Comparison of ENCODE assay signal across 9 mouse cellular contexts in the genomic region with DNA sequence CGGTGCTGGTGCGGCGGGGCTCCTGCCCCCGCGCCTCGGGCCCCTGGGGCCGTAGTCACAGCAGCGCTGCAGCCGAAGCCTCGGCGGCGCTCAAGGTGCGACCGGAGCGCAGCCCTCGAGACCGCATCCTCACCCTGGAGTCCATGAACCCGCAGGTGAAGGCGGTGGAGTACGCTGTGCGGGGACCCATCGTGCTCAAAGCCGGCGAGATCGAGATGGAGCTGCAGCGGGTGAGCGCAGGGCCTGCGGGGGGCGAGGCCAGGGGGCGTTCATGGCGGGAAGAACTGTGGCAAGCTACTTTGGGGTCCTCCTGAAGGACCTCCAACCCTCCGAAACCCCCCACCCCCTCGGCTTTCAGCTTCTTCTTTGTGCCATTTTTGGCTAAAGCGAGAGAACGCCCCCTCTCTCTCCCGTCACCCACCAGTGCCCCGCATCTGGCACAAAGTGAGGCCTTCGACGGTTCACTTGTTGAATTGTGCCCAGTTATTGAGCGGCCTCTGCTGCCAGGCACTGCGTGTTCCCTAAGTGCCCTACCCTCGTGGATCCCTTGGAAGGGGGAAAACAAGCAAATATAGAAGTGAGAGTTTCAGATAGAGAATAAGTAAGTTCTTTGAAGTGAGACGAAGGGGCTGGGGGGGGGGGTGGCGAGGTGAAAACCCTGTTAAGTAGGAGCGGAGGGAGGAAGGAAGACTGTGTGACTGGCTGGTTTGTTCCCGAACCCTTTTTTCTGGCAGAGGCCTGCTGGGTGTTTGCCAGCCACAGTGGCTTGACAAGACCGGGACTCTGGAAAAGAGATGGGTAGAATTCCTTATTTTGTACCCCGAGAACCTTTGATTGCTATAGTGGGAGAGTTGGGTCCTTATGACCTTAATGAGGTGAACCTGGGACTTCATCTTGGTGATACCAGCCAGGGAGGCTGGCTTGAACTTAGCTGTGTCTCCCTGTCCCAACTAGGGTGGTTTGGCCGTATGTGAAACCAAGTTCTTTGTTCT. TPM values are rescaled to one million over a fixed set of nuclear protein-coding genes. Genes with fewer than 3 reads are reported as not detected.
DNase-seq lines count a peak whose midpoint lies in the region; ATAC-seq and TF ChIP-seq lines count a peak whose summit lies in the region.
"Had no signal": no experiment of that assay in that cellular context is flagged by ENCODE, and none has a peak within 500 bp of the region (broad histone marks: within the 10 kb centered on the region; RNA-seq: fewer than 3 reads in every experiment).

No protein-coding gene starts in this region.

- DNase-seq in frontal cortex, postnatal 25 days (ENCODE audit: low spot score in 2 of 2), result no peak
- DNase-seq in embryo, embryonic 11.5 days (ENCODE audit: low read depth, low spot score), result peak; percentile 17
- DNase-seq in hindbrain, embryonic 14.5 days (ENCODE audit: low spot score), result peak; percentile 42
- DNase-seq in limb, embryonic 10.5 days (ENCODE audit: low spot score), result peak; percentile 66
- DNase-seq in natural killer cell, adult 2 months (ENCODE audit: low spot score in 2 of 2), result no peak

- WGBS in hindbrain, embryonic 14.5 days, result 7% methylated on average over 49 of the region's 49 CpGs
- WGBS in limb, embryonic 10.5 days, result 8% methylated on average over 49 of the region's 49 CpGs
- 8% methylated on average over 48 of the region's 49 CpGs for WGBS in neural tube, embryonic 13.5 days

- H3K9me3 ChIP-seq in E14TG2a.4 (ENCODE audit: low read length), result no peaks in the 10 kb centered on the region
- H3K9me3 ChIP-seq in hindbrain, embryonic 14.5 days (ENCODE audit: control insufficient read depth, low read length), result no peaks in the 10 kb centered on the region
- H3K9me3 ChIP-seq in limb, embryonic 10.5 days (replicated peaks), result no peaks in the 10 kb centered on the region
- H3K9me3 ChIP-seq in neural tube, embryonic 13.5 days, result no peaks in the 10 kb centered on the region
- H3K9me3 ChIP-seq: G1E had no signal

- peak overlapping the region; percentile 73 for H3K27ac ChIP-seq in hindbrain, embryonic 14.5 days
- peak overlapping the region; percentile 87 for H3K27ac ChIP-seq in limb, embryonic 10.5 days
- peak overlapping the region; percentile 75 for H3K27ac ChIP-seq in neural tube, embryonic 13.5 days (replicated peaks)

- peaks cover 83% of the 10 kb centered on the region for H3K4me1 ChIP-seq in E14TG2a.4 (replicated peaks; ENCODE audit: low read depth, low read length)
- H3K4me1 ChIP-seq in hindbrain, embryonic 14.5 days (replicated peaks; ENCODE audit: control insufficient read depth, insufficient read depth, low read length), result peaks cover 15% of the 10 kb centered on the region
- peaks cover 32% of the 10 kb centered on the region for H3K4me1 ChIP-seq in limb, embryonic 10.5 days
- H3K4me1 ChIP-seq in neural tube, embryonic 13.5 days (replicated peaks), result peaks cover 31% of the 10 kb centered on the region

- no peak for TF ChIP-seq CTCF in E14TG2a.4 (conservative IDR thresholded peaks at IDR 0.05; ENCODE audit: low read length)

- peaks cover 36% of the 10 kb centered on the region for H3K36me3 ChIP-seq in E14TG2a.4 (ENCODE audit: insufficient read depth, low read length)
- H3K36me3 ChIP-seq in hindbrain, embryonic 14.5 days (replicated peaks; ENCODE audit: control insufficient read depth, insufficient read depth), result peaks cover 8% of the 10 kb centered on the region
- peaks cover 21% of the 10 kb centered on the region for H3K36me3 ChIP-seq in limb, embryonic 10.5 days
- peaks cover 11% of the 10 kb centered on the region; the same call in 1 of the 2 replicates for H3K36me3 ChIP-seq in neural tube, embryonic 13.5 days
- H3K36me3 ChIP-seq: G1E had no signal

- no peaks in the 10 kb centered on the region for H3K27me3 ChIP-seq in E14TG2a.4 (ENCODE audit: insufficient read depth, low read length)
- no peaks in the 10 kb centered on the region for H3K27me3 ChIP-seq in hindbrain, embryonic 14.5 days (ENCODE audit: control insufficient read depth, insufficient read depth, low read length)
- H3K27me3 ChIP-seq in limb, embryonic 10.5 days (ENCODE audit: low read depth, poor library complexity, severe bottlenecking), result no peaks in the 10 kb centered on the region
- H3K27me3 ChIP-seq in neural tube, embryonic 13.5 days, result no peaks in the 10 kb centered on the region

- ATAC-seq in frontal cortex, adult (ENCODE audit: low TSS enrichment), result peak; percentile 17; the same call in 1 of the 2 replicates
- ATAC-seq in hindbrain, embryonic 14.5 days (ENCODE audit: low FRiP score), result peak; percentile 41; the same call in 1 of the 2 replicates
- peak; percentile 60 for ATAC-seq in neural tube, embryonic 13.5 days (ENCODE audit: low read depth)

- peak overlapping the region; percentile 96 for H3K4me3 ChIP-seq in E14TG2a.4 (replicated peaks; ENCODE audit: low read length)
- peak overlapping the region; percentile 95 for H3K4me3 ChIP-seq in hindbrain, embryonic 14.5 days (replicated peaks; ENCODE audit: low read length)
- H3K4me3 ChIP-seq in limb, embryonic 10.5 days, result peak overlapping the region; percentile 77
- peak overlapping the region; percentile 90 for H3K4me3 ChIP-seq in neural tube, embryonic 13.5 days

- peak overlapping the region; percentile 90 for H3K9ac ChIP-seq in hindbrain, embryonic 14.5 days
- peak overlapping the region; percentile 91 for H3K9ac ChIP-seq in neural tube, embryonic 13.5 days

- H3K4me2 ChIP-seq in hindbrain, embryonic 14.5 days (replicated peaks), result peak overlapping the region; percentile 92
- peak overlapping the region; percentile 89 for H3K4me2 ChIP-seq in neural tube, embryonic 13.5 days

RNA-seq across cellular contexts. Expression of a gene that starts 0.9 kb away (rescaled TPM):
- 56.7 and 67.1 TPM in 2 replicates for polyA plus RNA-seq in hindbrain, embryonic 14.5 days (2014; fragmentation: Nextera tagmentation; extraction: Ambion mirVana)
- 63.7 and 65.8 TPM in 2 replicates for polyA plus RNA-seq in limb, embryonic 10.5 days (2016; fragmentation: Nextera tagmentation; extraction: Ambion mirVana)
- polyA plus RNA-seq in neural tube, embryonic 13.5 days (2015; fragmentation: Nextera tagmentation; extraction: Ambion mirVana), result 53.1 and 56.9 TPM in 2 replicates
- polyA plus RNA-seq: G1E had no signal

Comparison
In these comparisons a context has a peak if more than half of its experiments do, and no peak if none do; other contexts are left out.
1. DNase-seq: peak in embryo, embryonic 11.5 days (single experiment), hindbrain, embryonic 14.5 days (single experiment) and limb, embryonic 10.5 days (single experiment); none in frontal cortex, postnatal 25 days (0 of 2) and natural killer cell, adult 2 months (0 of 2).
2. Peak in every context shown above with its lines, with median percentiles within 50 percentile points of each other: ATAC-seq, H3K4me3 ChIP-seq and H3K27ac ChIP-seq.